Mouse (Mus musculus): Measurements from ENCODE around the gene Fbxl13. TPM values are rescaled to one million over a fixed set of nuclear protein-coding genes. Genes with fewer than 3 reads are reported as not detected.
A peak's percentile ranks its signal among the peaks of the same experiment; 100 is the strongest.

The Fbxl13 gene
- polyA plus RNA-seq, 1 experiment from 2014 or later: 0.10 TPM

DNA sequence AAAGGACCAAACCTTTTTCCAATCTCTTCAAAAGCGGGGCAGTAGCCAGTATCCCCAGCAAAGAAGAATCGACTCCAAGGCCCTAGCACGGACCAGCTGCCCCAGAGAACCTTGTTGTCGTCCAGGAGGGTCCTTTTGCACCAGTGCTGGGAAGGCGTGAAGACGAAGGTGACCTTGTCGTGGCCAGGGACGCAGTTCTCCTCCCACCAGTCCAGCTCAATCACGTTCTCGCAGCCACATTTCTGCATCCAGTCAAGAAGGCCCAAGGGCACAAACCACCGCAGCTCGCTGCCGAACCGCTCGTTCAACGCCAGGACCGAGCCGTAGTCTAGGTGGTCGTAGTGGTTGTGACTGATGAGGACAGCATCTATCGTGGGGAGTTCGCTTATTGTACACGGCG is 30.1 kb upstream of the Fbxl13 start:
- no peak for ATAC-seq (replicated peaks; ENCODE audit: insufficient number of reproducible peaks, insufficient read depth, low FRiP score, low read depth)
- no peaks in the 10 kb centered on the region for H3K27me3 ChIP-seq
- peaks cover 8% of the 10 kb centered on the region; the same call in 1 of the 2 replicates for H3K4me1 ChIP-seq (replicated peaks)
- H3K27ac ChIP-seq: no peak overlapping the region
- no peaks in the 10 kb centered on the region for H3K9me3 ChIP-seq (replicated peaks)
- 92% methylated on average over 23 of the region's 23 CpGs for WGBS
- no peak overlapping the region for H3K4me3 ChIP-seq
- no peak overlapping the region for H3K4me2 ChIP-seq
- H3K9ac ChIP-seq: no peak overlapping the region
- peaks cover 4% of the 10 kb centered on the region; the same call in 1 of the 2 replicates for H3K36me3 ChIP-seq

- WGBS: 67% methylated on average over 12 of the region's 12 CpGs
- H3K9me3 ChIP-seq (replicated peaks): no peaks in the 10 kb centered on the region
- no peak overlapping the region for H3K9ac ChIP-seq
- H3K4me2 ChIP-seq: no peak overlapping the region
- no peak overlapping the region for H3K4me3 ChIP-seq
- H3K27ac ChIP-seq: no peak overlapping the region
- 0 out of 2 replicates have a peak, but pooled peaks have one; percentile 18 for ATAC-seq (replicated peaks; ENCODE audit: insufficient number of reproducible peaks, insufficient read depth, low FRiP score, low read depth)
- peaks cover 8% of the 10 kb centered on the region; the same call in 1 of the 2 replicates for H3K4me1 ChIP-seq (replicated peaks)
- H3K27me3 ChIP-seq: no peaks in the 10 kb centered on the region
- peaks cover 4% of the 10 kb centered on the region; the same call in 1 of the 2 replicates for H3K36me3 ChIP-seq
These were observed 29.6 kb upstream of the Fbxl13 start for GRCm38 (mm10) chr5:21675019-21675418.

GRCm38 (mm10) chr5:21673742-21674141 is 28.3 kb upstream of the Fbxl13 start:
- WGBS: 78% methylated on average over 9 of the region's 9 CpGs
- Histone ChIP-seq H3K4me1 (replicated peaks) (peaks cover 8% of the 10 kb centered on the region; the same call in 1 of the 2 replicates), H3K4me3 (no peak overlapping the region)

GRCm38 (mm10) chr5:21672812-21673635 is 27.6 kb upstream of the Fbxl13 start:
- no peaks in the 10 kb centered on the region for H3K27me3 ChIP-seq
- H3K9ac ChIP-seq: no peak overlapping the region
- H3K9me3 ChIP-seq (replicated peaks): no peaks in the 10 kb centered on the region
- no peak overlapping the region for H3K27ac ChIP-seq
- peak overlapping the region; percentile 50 for H3K4me2 ChIP-seq
- ATAC-seq (replicated peaks; ENCODE audit: insufficient number of reproducible peaks, insufficient read depth, low FRiP score, low read depth): no peak
- peaks cover 8% of the 10 kb centered on the region; the same call in 1 of the 2 replicates for H3K4me1 ChIP-seq (replicated peaks)
- peaks cover 4% of the 10 kb centered on the region; the same call in 1 of the 2 replicates for H3K36me3 ChIP-seq
- peak overlapping the region; percentile 14; the same call in 1 of the 2 replicates for H3K4me3 ChIP-seq
- WGBS: 43% methylated on average over 23 of the region's 23 CpGs

More at GRCm38 (mm10) chr5:21673742-21674141, 28.3 kb upstream of the Fbxl13 start:
- no peak overlapping the region for H3K27ac ChIP-seq
- no peaks in the 10 kb centered on the region for H3K9me3 ChIP-seq (replicated peaks)
- peaks cover 4% of the 10 kb centered on the region; the same call in 1 of the 2 replicates for H3K36me3 ChIP-seq
- H3K9ac ChIP-seq: no peak overlapping the region
- H3K4me2 ChIP-seq: peak overlapping the region; percentile 50; the same call in 1 of the 2 replicates
- H3K27me3 ChIP-seq: no peaks in the 10 kb centered on the region
- ATAC-seq (replicated peaks; ENCODE audit: insufficient number of reproducible peaks, insufficient read depth, low FRiP score, low read depth): no peak

GRCm38 (mm10) chr5:21669307-21669706 is 23.9 kb upstream of the Fbxl13 start:
- Histone ChIP-seq H3K9me3 (replicated peaks) (no peaks in the 10 kb centered on the region), H3K4me2 (no peak overlapping the region)

DNA sequence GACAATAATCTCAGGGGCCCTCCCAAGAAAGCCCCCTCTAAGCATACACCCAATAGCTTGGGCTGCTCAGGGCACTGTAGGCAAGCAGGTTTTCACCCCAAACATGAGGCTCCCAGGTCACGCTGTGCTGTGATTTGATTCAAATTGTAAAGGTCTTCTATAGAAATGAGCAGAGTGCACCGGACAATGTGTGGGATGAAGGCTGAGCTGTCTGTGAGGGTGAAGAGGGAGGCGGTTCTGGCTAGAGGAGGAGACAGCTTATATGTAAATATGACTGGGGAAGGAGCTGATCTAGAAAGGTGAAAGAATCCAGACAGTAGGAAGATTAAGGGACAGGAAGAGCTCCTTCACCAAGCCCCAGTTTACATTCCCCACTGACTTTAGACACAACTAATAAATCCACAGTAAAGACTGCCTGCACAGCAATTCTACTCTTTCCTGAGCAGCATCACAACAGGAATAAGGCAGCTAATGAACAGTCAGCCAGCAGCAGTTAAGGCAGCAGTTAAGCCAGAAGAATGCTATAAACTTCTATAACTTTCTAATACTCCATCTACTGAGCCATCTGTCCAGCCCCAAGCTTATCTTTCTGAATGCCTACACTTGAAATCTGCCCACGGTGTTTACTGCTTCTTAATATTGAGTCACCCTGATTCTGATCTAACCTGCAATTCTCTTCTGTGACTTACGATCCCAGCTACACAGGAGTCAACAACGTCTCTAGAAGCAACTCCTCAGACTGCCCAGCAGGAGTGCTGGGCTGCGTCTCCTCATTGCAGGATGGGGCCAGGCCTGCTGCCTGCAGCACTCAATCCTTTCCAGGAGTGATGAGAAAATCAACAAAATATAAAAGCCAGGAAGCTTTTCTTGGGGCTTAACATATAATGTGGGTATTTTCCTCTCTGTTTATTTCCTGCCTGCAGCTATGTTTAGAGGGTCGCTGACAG is 22.0 kb upstream of the Fbxl13 start:
- H3K4me2 ChIP-seq: no peak overlapping the region
- no peak overlapping the region for H3K4me3 ChIP-seq
- no peaks in the 10 kb centered on the region for H3K27me3 ChIP-seq
- H3K36me3 ChIP-seq: peaks cover 17% of the 10 kb centered on the region; the same call in 1 of the 2 replicates
- H3K4me1 ChIP-seq (replicated peaks): no peaks in the 10 kb centered on the region
- 56% methylated on average over 8 of the region's 8 CpGs for WGBS
- no peak overlapping the region for H3K9ac ChIP-seq
- H3K9me3 ChIP-seq (replicated peaks): no peaks in the 10 kb centered on the region
- H3K27ac ChIP-seq: no peak overlapping the region
- no peak for ATAC-seq (replicated peaks; ENCODE audit: insufficient number of reproducible peaks, insufficient read depth, low FRiP score, low read depth)

More at GRCm38 (mm10) chr5:21669307-21669706, 23.9 kb upstream of the Fbxl13 start:
- no peaks in the 10 kb centered on the region for H3K27me3 ChIP-seq
- H3K4me1 ChIP-seq (replicated peaks): peaks cover 4% of the 10 kb centered on the region; the same call in 1 of the 2 replicates
- H3K4me3 ChIP-seq: no peak overlapping the region
- ATAC-seq (replicated peaks; ENCODE audit: insufficient number of reproducible peaks, insufficient read depth, low FRiP score, low read depth): no peak
- 81% methylated on average over 2 of the region's 2 CpGs for WGBS
- H3K36me3 ChIP-seq: peaks cover 3% of the 10 kb centered on the region; the same call in 1 of the 2 replicates
- H3K9ac ChIP-seq: no peak overlapping the region
- no peak overlapping the region for H3K27ac ChIP-seq

DNA sequence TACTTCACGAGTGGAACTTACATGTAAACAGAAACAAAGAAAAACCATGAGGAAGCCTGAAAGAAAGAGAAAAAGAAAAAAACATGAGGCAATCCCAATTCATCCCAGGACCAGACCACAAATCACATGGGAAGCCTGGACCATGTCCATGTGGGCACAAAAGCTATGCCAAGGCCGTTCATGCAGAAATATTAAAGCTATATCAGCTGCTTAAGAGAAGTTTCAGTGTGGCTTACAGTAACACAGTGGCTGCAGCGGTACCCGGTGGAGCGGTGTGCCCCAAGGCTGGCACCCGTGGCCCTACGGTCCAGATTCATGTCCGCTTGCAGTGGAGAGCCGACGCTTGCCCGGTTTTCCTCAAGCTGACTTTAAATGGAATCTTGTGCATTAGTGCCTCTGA is 17.6 kb upstream of the Fbxl13 start:
- Histone ChIP-seq H3K4me1 (replicated peaks) (peaks cover 4% of the 10 kb centered on the region), H3K27me3 (no peaks in the 10 kb centered on the region), H3K36me3 (peaks cover 28% of the 10 kb centered on the region), H3K27ac (no peak overlapping the region), H3K9me3 (replicated peaks) (no peaks in the 10 kb centered on the region), H3K4me2 (no peak overlapping the region), H3K9ac (no peak overlapping the region), H3K4me3 (no peak overlapping the region)
- no peak for ATAC-seq (replicated peaks; ENCODE audit: insufficient number of reproducible peaks, insufficient read depth, low FRiP score, low read depth)
- WGBS: 94% methylated on average over 11 of the region's 11 CpGs

DNA sequence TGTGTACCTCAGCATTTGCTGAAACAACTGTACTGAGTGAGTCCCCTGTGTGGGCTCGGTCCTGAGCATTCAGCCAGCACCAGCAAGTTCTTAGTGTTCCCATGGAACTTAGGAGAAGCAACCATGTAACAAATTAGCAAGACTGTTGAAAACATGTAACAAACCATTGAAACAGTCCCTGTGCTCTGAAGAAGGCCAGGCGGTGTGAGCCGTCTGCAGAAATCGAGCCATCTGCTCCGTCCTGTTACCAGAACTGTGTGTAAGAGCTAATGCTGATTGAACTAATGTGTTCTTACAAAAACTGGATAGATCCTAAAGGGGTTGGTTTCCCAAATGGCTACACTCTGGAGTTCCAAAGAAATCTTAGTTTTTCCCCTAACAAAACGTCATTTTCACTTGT is 15.4 kb upstream of the Fbxl13 start:
- 91% methylated on average over 6 of the region's 6 CpGs for WGBS
- H3K36me3 ChIP-seq: peaks cover 32% of the 10 kb centered on the region

DNA sequence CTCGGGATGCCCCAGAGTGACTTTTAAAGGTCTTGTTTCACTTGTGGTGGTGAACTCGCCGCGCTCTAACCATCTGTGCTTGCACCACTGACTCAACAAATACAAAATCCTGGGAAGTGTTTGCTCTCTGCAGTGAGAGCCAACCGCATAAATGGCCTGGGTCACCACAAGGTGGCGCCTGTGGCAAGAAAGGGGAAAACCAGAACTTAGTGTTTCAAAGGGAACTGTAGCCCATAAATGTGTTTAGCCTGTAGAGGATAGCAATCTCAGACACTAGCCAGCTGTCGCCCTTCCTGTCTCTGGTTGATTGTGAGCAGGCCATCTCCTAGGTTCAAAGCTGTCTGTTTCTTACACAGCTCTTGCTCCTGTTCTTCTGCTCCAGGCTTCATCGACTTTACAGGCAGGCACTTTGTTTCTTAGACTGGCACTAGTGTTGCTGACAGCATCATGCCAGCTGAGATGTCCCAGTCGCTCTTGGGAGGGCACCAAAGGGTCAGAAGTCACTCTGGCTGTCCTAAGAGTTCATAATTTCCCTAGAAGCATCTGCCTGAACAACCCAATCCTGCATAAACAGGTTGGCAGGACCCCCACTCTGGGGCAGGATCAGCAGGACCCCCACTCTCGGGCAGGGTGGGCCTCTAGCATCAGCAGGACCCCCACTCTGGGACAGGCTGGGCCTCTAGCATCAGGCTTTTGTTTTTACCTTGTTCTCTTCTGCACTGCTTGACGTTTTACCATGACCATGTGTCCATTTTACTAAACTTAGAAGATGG is 13.4 kb upstream of the Fbxl13 start:
- Histone ChIP-seq H3K36me3 (peaks cover 29% of the 10 kb centered on the region), H3K4me1 (replicated peaks) (peaks cover 4% of the 10 kb centered on the region), H3K9ac (no peak overlapping the region), H3K4me3 (no peak overlapping the region), H3K4me2 (no peak overlapping the region), H3K9me3 (replicated peaks) (no peaks in the 10 kb centered on the region), H3K27me3 (no peaks in the 10 kb centered on the region), H3K27ac (no peak overlapping the region)
- WGBS: 43% methylated on average over 11 of the region's 11 CpGs
- ATAC-seq (replicated peaks; ENCODE audit: insufficient number of reproducible peaks, insufficient read depth, low FRiP score, low read depth): no peak

More for the DNA sequence above, 15.4 kb upstream of the Fbxl13 start:
- Histone ChIP-seq H3K9ac (no peak overlapping the region), H3K27me3 (no peaks in the 10 kb centered on the region), H3K4me2 (no peak overlapping the region), H3K9me3 (replicated peaks) (no peaks in the 10 kb centered on the region), H3K4me3 (no peak overlapping the region), H3K27ac (no peak overlapping the region), H3K4me1 (replicated peaks) (peaks cover 4% of the 10 kb centered on the region)
- no peak for ATAC-seq (replicated peaks; ENCODE audit: insufficient number of reproducible peaks, insufficient read depth, low FRiP score, low read depth)

GRCm38 (mm10) chr5:21658038-21658437 is 12.6 kb upstream of the Fbxl13 start:
- ATAC-seq (replicated peaks; ENCODE audit: insufficient number of reproducible peaks, insufficient read depth, low FRiP score, low read depth): no peak
- 89% methylated on average over 6 of the region's 6 CpGs for WGBS
- H3K36me3 ChIP-seq: peaks cover 32% of the 10 kb centered on the region
- peaks cover 4% of the 10 kb centered on the region for H3K4me1 ChIP-seq (replicated peaks)
- H3K9ac ChIP-seq: no peak overlapping the region
- H3K9me3 ChIP-seq (replicated peaks): no peaks in the 10 kb centered on the region
- no peaks in the 10 kb centered on the region for H3K27me3 ChIP-seq
- no peak overlapping the region for H3K4me2 ChIP-seq
- no peak overlapping the region for H3K4me3 ChIP-seq
- H3K27ac ChIP-seq: no peak overlapping the region

Measured in heart, embryonic 15.5 days (tissue).